Mouse (Mus musculus) common myeloid progenitor, adult 5-6 weeks (primary cell): ENCODE data around the gene Ube2z. TPM values are rescaled to one million over a fixed set of nuclear protein-coding genes. Genes with fewer than 3 reads are reported as not detected.

Source experiments
- ATAC-seq: replicated peaks from 2 replicates; pipeline ENCODE4 v1.8.0; 2016; ENCODE audit warnings: low read depth, mild to moderate bottlenecking, moderate TSS enrichment, inconsistent platforms; ENCODE audit not compliant: poor library complexity, severe bottlenecking
- total RNA-seq: library from RNA; stranded (forward); fragments of 200-1000, 187-1606 nt; gene quantifications from 2 replicates; pipeline ENCODE4 v1.2.3, GENCODE M21; 2017

Ube2z gene
- total RNA-seq, 1 experiment from 2014 or later = 20.1 TPM

DNA sequence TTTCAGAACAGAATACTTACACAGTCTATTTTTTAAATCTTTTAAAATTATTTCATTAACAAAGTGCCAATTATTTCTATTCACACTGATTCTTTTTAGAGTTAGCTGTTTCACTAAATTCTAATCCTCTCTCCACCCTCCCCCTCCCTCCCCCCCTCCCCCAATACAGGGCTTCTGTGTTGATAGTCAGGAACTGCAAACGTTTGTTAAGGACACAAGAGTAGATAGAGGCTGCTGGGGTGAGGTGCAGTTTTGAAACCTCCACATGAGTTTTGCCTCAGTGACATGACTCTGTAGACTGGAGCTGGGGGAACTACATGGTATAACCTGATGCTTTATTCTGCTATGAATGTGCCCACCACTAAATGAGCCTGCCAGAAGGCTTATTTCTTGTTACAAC is 56.4 kb downstream of the Ube2z start:
- ATAC-seq = no peak

GRCm38 (mm10) chr11:96007516-96008235 is 57.5 kb downstream of the Ube2z start:
- ATAC-seq = no peak

GRCm38 (mm10) chr11:96006852-96007515 is 58.2 kb downstream of the Ube2z start:
- no peak for ATAC-seq

DNA sequence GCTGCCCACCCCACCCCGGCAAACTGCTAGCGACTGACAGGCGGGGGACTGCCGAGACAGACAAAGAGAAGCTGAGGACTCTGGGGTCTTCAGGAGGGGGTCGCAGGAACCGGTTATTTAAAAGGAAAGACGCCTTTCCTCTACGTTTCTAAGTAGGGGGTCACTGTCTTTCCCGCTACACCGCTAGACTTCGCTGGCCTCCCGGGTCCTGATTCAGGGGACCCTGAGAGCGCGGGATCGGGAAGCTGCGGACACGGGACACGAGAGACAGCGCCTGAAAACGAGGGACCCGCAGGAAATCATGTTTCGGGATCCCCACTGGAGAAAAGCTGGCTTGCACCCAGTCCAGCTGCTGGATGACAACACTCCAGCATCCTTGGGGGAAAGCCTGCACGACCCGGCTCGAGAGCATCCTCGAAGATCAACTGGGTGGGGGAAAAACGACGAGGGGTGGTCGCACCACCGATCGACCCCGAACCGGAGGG is 58.8 kb downstream of the Ube2z start:
- ATAC-seq = no peak; the same call in 1 of the 2 replicates

GRCm38 (mm10) chr11:96005403-96006271 is 59.6 kb downstream of the Ube2z start, which contains the start of gene Igf2bp1:
TSS of gene Igf2bp1 (minus strand) at chr11:96005940.
- ATAC-seq = no peak

GRCm38 (mm10) chr11:96004793-96005402 is 60.3 kb downstream of the Ube2z start:
- ATAC-seq = no peak

DNA sequence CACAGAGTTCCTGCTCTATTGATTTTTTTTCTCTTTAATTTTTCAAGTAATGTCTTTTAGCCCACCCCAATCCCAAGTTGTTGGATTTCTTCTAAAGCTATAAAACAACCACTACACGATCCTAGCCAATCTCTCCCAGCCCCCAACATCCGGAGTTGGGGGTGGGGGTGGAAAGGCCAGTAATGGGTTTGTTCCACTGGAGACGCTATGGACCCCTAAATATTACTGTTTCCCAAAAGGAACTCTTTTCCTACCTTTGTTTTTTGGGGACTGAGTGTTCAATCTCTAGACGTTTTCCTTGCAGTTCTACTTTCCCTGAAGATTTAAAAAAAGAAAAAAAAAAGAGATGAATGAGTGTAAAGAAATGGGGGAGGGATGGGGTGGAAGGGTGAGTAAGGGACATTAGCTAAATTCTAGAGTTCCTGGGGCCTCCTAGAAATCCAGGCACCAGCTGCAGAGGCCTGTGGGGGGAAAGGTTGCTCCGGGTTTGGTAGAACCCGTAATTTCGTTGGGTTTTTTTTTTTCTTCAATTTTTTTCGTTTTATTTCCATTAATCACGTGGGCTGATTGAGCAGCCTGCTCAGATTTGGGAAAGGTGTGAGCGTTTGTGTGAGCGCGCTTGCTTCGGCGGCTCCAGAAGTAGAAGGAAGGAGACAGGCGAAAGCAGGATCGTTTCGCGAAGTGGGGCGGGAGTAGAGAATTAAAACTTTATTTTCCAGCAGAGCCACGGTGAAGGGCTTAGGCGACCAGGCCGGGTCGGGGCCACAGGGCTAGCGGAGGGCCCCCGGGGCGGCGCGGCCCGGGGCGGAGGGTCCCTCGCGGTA is 61.0 kb downstream of the Ube2z start:
- no peak for ATAC-seq

- no peak for ATAC-seq
These were observed 61.9 kb downstream of the Ube2z start for GRCm38 (mm10) chr11:96003100-96003900.

Other genes with a start within 250 kb of the Ube2z start
- gene Phospho1, start 240.9 kb downstream of the Ube2z start, total RNA-seq = 0.37 and 1.4 TPM in 2 replicates
- 2.6 and 10.2 TPM in 2 replicates for gene Gngt2, start 228.2 kb downstream of the Ube2z start, total RNA-seq
- gene Abi3, start 222.9 kb downstream of the Ube2z start, total RNA-seq = 5.9 TPM in 2 replicates
- not detected in 2 replicates for gene B4galnt2, start 150.5 kb downstream of the Ube2z start, total RNA-seq
- not detected in 2 replicates for gene Igf2bp1, start 59.4 kb downstream of the Ube2z start, total RNA-seq
- not detected in 2 replicates for gene Gip, start 40.8 kb downstream of the Ube2z start, total RNA-seq
- 41.2 and 42.4 TPM in 2 replicates for gene Snf8, start 30.5 kb downstream of the Ube2z start, total RNA-seq
- gene Atp5g1, start 10.3 kb upstream of the Ube2z start, total RNA-seq = 110 and 145 TPM in 2 replicates
- gene Calcoco2, start 46.6 kb upstream of the Ube2z start, total RNA-seq = not detected in 2 replicates
- not detected in 2 replicates for gene Ttll6, start 68.4 kb upstream of the Ube2z start, total RNA-seq
- gene Hoxb13, start 128.9 kb upstream of the Ube2z start, total RNA-seq = not detected in 2 replicates
- not detected in 2 replicates for gene Hoxb9, start 206.1 kb upstream of the Ube2z start, total RNA-seq
- gene Hoxb8, start 216.5 kb upstream of the Ube2z start, total RNA-seq = not detected in 2 replicates
- not detected in 2 replicates for gene Hoxb7, start 221.2 kb upstream of the Ube2z start, total RNA-seq
- not detected in 2 replicates for gene Hoxb6, start 227.1 kb upstream of the Ube2z start, total RNA-seq
- not detected in 2 replicates for gene Hoxb5, start 237.9 kb upstream of the Ube2z start, total RNA-seq